Mouse (Mus musculus) liver, embryonic 16.5 days (tissue): ENCODE results near the gene Rnf39. TPM values are rescaled to one million over a fixed set of nuclear protein-coding genes. Genes with fewer than 3 reads are reported as not detected.
"Not testable (repeated sequence)": the region's sequence is repeated elsewhere in the genome, so short reads cannot be mapped to it uniquely, and the experiment has no call there.

Experiments
- ATAC-seq: fragments of 200-750 bp; cut with Nextera tagmentation; 2 replicates; pipeline ENCODE4 v1.8.0; 2017; ENCODE audit warnings: low read depth, mild to moderate bottlenecking, moderate number of reproducible peaks, moderate library complexity
- H3K27ac ChIP-seq: fragments of 300-500 bp; sonication (generic); 2 replicates; pipeline ENCODE4 v1.5.1; 2014; ENCODE audit warnings: mild to moderate bottlenecking, low read length
- H3K27me3 ChIP-seq: fragments of 300-500 bp; sonication (generic); 2 replicates; pipeline ENCODE4 v1.6.1; 2014; ENCODE audit warnings: low read depth, low read length, mixed read lengths; ENCODE audit not compliant: control insufficient read depth, insufficient read depth
- H3K36me3 ChIP-seq: fragments of 300-500 bp; sonication (generic); 2 replicates; pipeline ENCODE4 v1.6.1; 2014; ENCODE audit warnings: mild to moderate bottlenecking; ENCODE audit not compliant: control insufficient read depth, insufficient read depth
- H3K4me1 ChIP-seq: fragments of 300-500 bp; sonication (generic); 2 replicates; pipeline ENCODE4 v1.6.1; 2014; ENCODE audit warnings: low read depth, low read length, mixed read lengths; ENCODE audit not compliant: control insufficient read depth
- H3K4me2 ChIP-seq: fragments of 300-500 bp; sonication (generic); 2 replicates; pipeline ENCODE4 v1.6.1; 2014; ENCODE audit warnings: low read depth, low read length, mixed read lengths
- H3K4me3 ChIP-seq: fragments of 300-500 bp; sonication (generic); 2 replicates; pipeline ENCODE4 v1.5.1; 2014; ENCODE audit warnings: low read depth, mild to moderate bottlenecking, low read length
- H3K9ac ChIP-seq: fragments of 300-500 bp; sonication (generic); 2 replicates; pipeline ENCODE4 v1.6.1; 2014; ENCODE audit warnings: low read depth, low read length
- H3K9me3 ChIP-seq: fragments of 300-500 bp; sonication (generic); replicated peaks from 2 replicates; pipeline ENCODE4 v1.6.1; 2016; ENCODE audit warnings: low read length; ENCODE audit not compliant: control insufficient read depth
- WGBS: fragments of 180-500 bp; shearing (Covaris S2); extraction: QIAGEN DNeasy Blood & Tissue Kit; methylation state at CpG from one replicate; pipeline ENCODE4 v1.1.7; 2014; ENCODE audit not compliant: insufficient replicate concordance; 5-methylcytosine and 5-hydroxymethylcytosine counted together
- polyA plus RNA-seq: library from polyadenylated mRNA; unstranded; fragments of >200 nt; fragmentation: Nextera tagmentation; extraction: Ambion mirVana; gene quantifications from 2 replicates; pipeline ENCODE4 v1.2.1, GENCODE M21; 2015

Gene Rnf39
- polyA plus RNA-seq, 1 experiment from 2014 or later: 0.08 TPM

- H3K27ac ChIP-seq: no peak overlapping the region
- H3K4me2 ChIP-seq: no peak overlapping the region
- ATAC-seq: no peak
These were observed 39.8 kb downstream of the Rnf39 start for GRCm38 (mm10) chr17:36982253-36983155.

DNA sequence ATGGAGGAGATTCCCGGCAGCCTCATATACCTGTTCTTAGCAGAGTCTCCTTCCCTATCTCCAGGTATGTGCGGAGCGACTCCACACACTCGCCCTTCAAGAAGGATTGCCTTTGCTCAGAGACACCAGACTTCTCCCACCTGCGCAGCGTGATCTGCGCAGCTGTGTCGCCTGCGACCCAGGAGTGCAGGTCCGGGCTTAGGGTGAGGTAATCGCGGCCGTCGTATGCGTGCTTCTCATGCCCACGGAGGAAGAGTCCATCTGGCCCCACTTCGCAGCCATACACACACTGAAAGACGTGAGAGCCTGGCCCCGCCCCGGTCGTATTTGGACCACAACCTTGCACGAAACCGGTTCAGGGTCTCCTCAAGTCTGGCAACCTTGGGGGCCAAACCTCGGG lies 45.8 kb downstream of the Rnf39 start:
- Histone ChIP-seq H3K4me3 (no peak overlapping the region), H3K9me3 (no peaks in the 10 kb centered on the region), H3K4me1 (no peaks in the 10 kb centered on the region), H3K4me2 (no peak overlapping the region), H3K36me3 (no peaks in the 10 kb centered on the region), H3K9ac (no peak overlapping the region), H3K27me3 (peaks cover 24% of the 10 kb centered on the region), H3K27ac (no peak overlapping the region)
- ATAC-seq: no peak
- WGBS: 7% methylated on average over 24 of the region's 24 CpGs

More at GRCm38 (mm10) chr17:36982253-36983155, 39.8 kb downstream of the Rnf39 start:
- Histone ChIP-seq H3K36me3 (no peaks in the 10 kb centered on the region), H3K27me3 (peaks cover 8% of the 10 kb centered on the region), H3K4me1 (no peaks in the 10 kb centered on the region), H3K9me3 (no peaks in the 10 kb centered on the region), H3K4me3 (no peak overlapping the region), H3K9ac (no peak overlapping the region)
- 31% methylated on average over 5 of the region's 5 CpGs for WGBS

DNA sequence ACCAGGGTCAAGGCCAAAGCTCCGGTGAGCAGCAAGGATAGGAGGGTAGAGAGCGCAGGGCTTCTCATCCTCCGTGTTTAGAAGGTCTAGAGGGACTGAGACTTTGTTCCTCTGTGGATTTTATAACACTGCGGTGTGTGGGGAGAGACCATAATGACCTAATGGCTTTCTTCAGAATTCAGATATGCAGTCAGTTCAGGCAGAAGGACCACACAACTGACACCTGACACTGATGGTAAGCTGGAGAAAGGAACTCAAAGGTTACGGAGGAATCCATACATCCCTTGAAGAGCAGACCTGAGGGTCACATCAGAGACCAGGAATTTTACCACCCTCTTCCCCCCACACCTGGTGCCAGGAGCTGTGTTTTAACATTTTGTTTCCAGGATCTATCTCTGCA lies 46.7 kb downstream of the Rnf39 start, which contains the start of gene H2-M5:
TSS of gene H2-M5 (minus strand) at position 101 of the 400 bp plus-strand sequence.
- no peaks in the 10 kb centered on the region for H3K9me3 ChIP-seq
- H3K4me3 ChIP-seq: no peak within 1 kb of the TSS
- no peak for ATAC-seq
- H3K4me1 ChIP-seq: no peaks in the 10 kb centered on the region
- H3K27ac ChIP-seq: no peak within 1 kb of the TSS
- no peaks in the 10 kb centered on the region for H3K36me3 ChIP-seq
- 31% methylated on average over 5 of the region's 5 CpGs for WGBS
- peaks cover 24% of the 10 kb centered on the region for H3K27me3 ChIP-seq
- H3K9ac ChIP-seq: no peak within 1 kb of the TSS
- H3K4me2 ChIP-seq: no peak within 1 kb of the TSS

DNA sequence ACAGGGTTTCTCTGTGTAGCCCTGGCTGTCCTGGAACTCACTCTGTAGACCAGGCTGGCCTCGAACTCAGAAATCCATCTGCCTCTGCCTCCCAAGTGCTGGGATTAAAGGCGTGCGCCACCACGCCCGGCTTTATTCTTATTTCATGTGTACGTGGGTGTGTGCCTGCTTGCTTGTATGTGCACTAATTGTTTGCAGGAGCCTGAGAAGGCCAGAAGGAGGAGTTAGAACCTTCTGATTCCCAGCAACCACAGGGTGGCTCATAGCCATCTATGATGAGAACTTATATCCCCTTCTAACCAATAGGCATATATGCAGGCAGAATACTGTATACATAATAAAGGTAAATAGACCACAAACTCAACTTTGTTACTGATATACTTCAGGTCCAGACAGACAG lies 47.9 kb downstream of the Rnf39 start:
- not testable (repeated sequence) for ATAC-seq, H3K27ac ChIP-seq, H3K4me3 ChIP-seq, H3K4me2 ChIP-seq, H3K36me3 ChIP-seq, H3K9ac ChIP-seq, H3K4me1 ChIP-seq, H3K9me3 ChIP-seq
- WGBS: 70% methylated on average over 6 of the region's 6 CpGs
- peaks cover 24% of the 10 kb centered on the region for H3K27me3 ChIP-seq

DNA sequence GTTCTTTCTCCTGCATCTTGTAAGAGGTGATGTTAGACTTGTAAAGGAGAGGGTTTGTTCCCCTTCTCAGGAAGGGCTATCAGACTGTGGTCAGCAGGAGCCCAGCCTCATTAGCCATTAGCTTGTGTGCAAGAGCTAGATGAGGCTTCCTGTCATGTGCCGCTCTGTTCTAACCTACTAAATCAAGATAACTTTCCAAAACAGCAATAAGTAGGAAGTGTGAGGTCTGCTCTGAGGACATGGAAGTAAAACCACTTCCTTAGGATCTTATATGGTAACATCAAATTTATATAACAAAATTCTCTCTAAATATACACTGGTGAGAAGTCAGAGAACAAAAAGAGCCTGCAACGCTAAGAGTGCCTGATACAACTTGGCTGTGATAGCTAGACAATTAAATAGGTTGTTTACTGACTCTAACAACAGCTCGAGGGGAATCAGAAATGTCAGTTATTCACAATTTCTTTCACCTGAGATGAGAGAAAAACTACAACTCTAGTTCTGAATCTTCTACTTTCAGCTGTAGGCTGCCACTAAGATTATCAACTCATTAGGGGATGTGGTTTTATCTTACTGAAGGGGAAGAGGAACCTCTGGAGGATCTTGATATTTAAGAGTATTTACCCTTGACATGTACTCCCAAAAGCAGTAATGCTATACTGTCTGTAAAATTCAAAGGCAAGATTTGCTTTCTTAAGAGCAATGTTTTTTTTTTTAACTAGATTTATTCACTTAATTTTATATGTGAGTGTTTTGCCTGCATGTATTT lies 49.8 kb downstream of the Rnf39 start:
- Histone ChIP-seq H3K4me3 (no peak overlapping the region), H3K4me2 (no peak overlapping the region), H3K36me3 (no peaks in the 10 kb centered on the region), H3K9me3 (no peaks in the 10 kb centered on the region), H3K9ac (no peak overlapping the region), H3K4me1 (no peaks in the 10 kb centered on the region), H3K27ac (no peak overlapping the region), H3K27me3 (peaks cover 21% of the 10 kb centered on the region)
- no peak for ATAC-seq
- WGBS: 15% methylated on average over 3 of the region's 3 CpGs

- H3K4me3 ChIP-seq: no peak overlapping the region
- no peaks in the 10 kb centered on the region for H3K36me3 ChIP-seq
- H3K9me3 ChIP-seq: no peaks in the 10 kb centered on the region
- no peak overlapping the region for H3K9ac ChIP-seq
- peaks cover 8% of the 10 kb centered on the region for H3K27me3 ChIP-seq
- WGBS: 66% methylated on average over 4 of the region's 4 CpGs
- H3K4me1 ChIP-seq: no peaks in the 10 kb centered on the region
- H3K4me2 ChIP-seq: no peak overlapping the region
- no peak for ATAC-seq
- no peak overlapping the region for H3K27ac ChIP-seq
These were observed 51.1 kb downstream of the Rnf39 start for GRCm38 (mm10) chr17:36993770-36994325.

- H3K27me3 ChIP-seq: peaks cover 1% of the 10 kb centered on the region
- 63% methylated on average over 2 of the region's 2 CpGs for WGBS
- no peak for ATAC-seq
These were observed 51.8 kb downstream of the Rnf39 start for GRCm38 (mm10) chr17:36994528-36994927.

DNA sequence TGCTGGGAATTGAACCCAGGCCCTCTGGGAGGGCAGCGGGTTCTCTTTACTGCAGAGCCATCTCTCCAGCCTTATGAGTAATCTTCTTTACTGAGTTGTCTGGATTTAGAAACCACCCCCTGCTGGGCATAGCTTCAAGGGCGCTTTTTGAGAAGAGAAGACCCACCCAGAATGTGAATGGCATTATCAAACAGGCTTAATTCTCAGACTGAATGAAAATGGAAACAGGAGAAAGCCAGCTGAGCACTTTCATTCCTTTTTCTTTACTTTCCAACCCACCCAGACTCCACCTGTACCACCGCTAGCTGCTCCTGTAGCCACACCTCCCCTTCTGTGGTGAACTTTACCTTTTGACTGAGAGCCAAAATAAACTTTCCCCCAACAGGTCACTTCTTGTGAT lies 52.7 kb downstream of the Rnf39 start:
- WGBS: 58% methylated on average over 3 of the region's 3 CpGs
- no peaks in the 10 kb centered on the region for H3K4me1 ChIP-seq
- H3K27ac ChIP-seq: no peak overlapping the region
- H3K27me3 ChIP-seq: no peaks in the 10 kb centered on the region
- no peaks in the 10 kb centered on the region for H3K36me3 ChIP-seq
- H3K4me2 ChIP-seq: no peak overlapping the region
- H3K9ac ChIP-seq: no peak overlapping the region
- no peak overlapping the region for H3K4me3 ChIP-seq
- ATAC-seq: no peak
- no peaks in the 10 kb centered on the region for H3K9me3 ChIP-seq

More at GRCm38 (mm10) chr17:36994528-36994927, 51.8 kb downstream of the Rnf39 start:
- no peak overlapping the region for H3K27ac ChIP-seq
- no peak overlapping the region for H3K9ac ChIP-seq
- no peaks in the 10 kb centered on the region for H3K36me3 ChIP-seq
- H3K4me2 ChIP-seq: no peak overlapping the region
- H3K4me1 ChIP-seq: no peaks in the 10 kb centered on the region
- H3K9me3 ChIP-seq: no peaks in the 10 kb centered on the region
- no peak overlapping the region for H3K4me3 ChIP-seq
